Comparison of ENCODE assay signal across 7 mouse cellular contexts in genomic region chr3:89772968-89773709, GRCm38 (mm10). TPM values are rescaled to one million over a fixed set of nuclear protein-coding genes. Genes with fewer than 3 reads are reported as not detected.
DNase-seq lines count a peak whose midpoint lies in the region; ATAC-seq and TF ChIP-seq lines count a peak whose summit lies in the region.

Ube2q1 (plus strand) TSS chr3:89773616.

- peak; percentile 92 for ATAC-seq in intestine, postnatal 0 days
- ATAC-seq in midbrain, embryonic 12.5 days (ENCODE audit: low FRiP score, low read depth) = peak; percentile 94

- peak within 1 kb of the TSS; percentile 89 for H3K4me2 ChIP-seq in intestine, postnatal 0 days (replicated peaks; ENCODE audit: low read depth)
- peak within 1 kb of the TSS; percentile 87 for H3K4me2 ChIP-seq in midbrain, embryonic 12.5 days (replicated peaks)

- H3K9ac ChIP-seq in intestine, postnatal 0 days (ENCODE audit: low read depth, low read length) = peak within 1 kb of the TSS; percentile 99
- peak within 1 kb of the TSS; percentile 98 for H3K9ac ChIP-seq in midbrain, embryonic 12.5 days (replicated peaks)

- no peaks in the 10 kb centered on the region for H3K9me3 ChIP-seq in intestine, postnatal 0 days (ENCODE audit: control insufficient read depth)
- no peaks in the 10 kb centered on the region for H3K9me3 ChIP-seq in midbrain, embryonic 12.5 days

- H3K4me3 ChIP-seq in intestine, postnatal 0 days (ENCODE audit: low read depth, low read length) = peak within 1 kb of the TSS; percentile 97
- peak within 1 kb of the TSS; percentile 80 for H3K4me3 ChIP-seq in midbrain, embryonic 12.5 days
- peak within 1 kb of the TSS; percentile 82 for H3K4me3 ChIP-seq in small intestine, adult 2 months (ENCODE audit: low read depth, low read length)

- peaks cover 20% of the 10 kb centered on the region for H3K36me3 ChIP-seq in intestine, postnatal 0 days (ENCODE audit: control insufficient read depth, insufficient read depth)
- H3K36me3 ChIP-seq in midbrain, embryonic 12.5 days = peaks cover 29% of the 10 kb centered on the region
- peaks cover 25% of the 10 kb centered on the region for H3K36me3 ChIP-seq in small intestine, adult 2 months (ENCODE audit: control insufficient read depth, insufficient read depth, low read length)

- intact Hi-C loops in left cerebral cortex, postnatal 4 days (cut with DNase I) = no loop called here

- TF ChIP-seq POLR2A in small intestine, adult 2 months (IDR thresholded peaks at IDR 0.05; ENCODE audit: low read depth, low read length) = peak; percentile 12; the same call in 1 of the 2 replicates

- no peak for TF ChIP-seq CTCF in intestine, postnatal 0 days (IDR thresholded peaks at IDR 0.05; ENCODE audit: low read depth)
- TF ChIP-seq CTCF in small intestine, adult 2 months (IDR thresholded peaks at IDR 0.05; ENCODE audit: extremely low read depth, insufficient read length, insufficient replicate concordance, low read depth, low read length) = no peak

- DNase-seq in adrenal gland, adult 8-10 months = peak; percentile 98
- DNase-seq in embryo, embryonic 9.5 days (ENCODE audit: extremely low spot score) = peak; percentile 95
- peak; percentile 44 for DNase-seq in gonadal fat pad, adult 2 months (ENCODE audit: low read depth)
- DNase-seq in left cerebral cortex, postnatal 4 days = peak; percentile 99

- WGBS in intestine, postnatal 0 days = under 1% methylated on average over 67 of the region's 90 CpGs
- under 1% methylated on average over 61 of the region's 90 CpGs for WGBS in midbrain, embryonic 12.5 days
- under 1% methylated on average over 79 of the region's 90 CpGs for WGBS in small intestine, adult 2 months

- H3K4me1 ChIP-seq in intestine, postnatal 0 days (replicated peaks; ENCODE audit: control insufficient read depth, insufficient read depth, low read length) = peaks cover 9% of the 10 kb centered on the region; the same call in 1 of the 2 replicates
- peaks cover 30% of the 10 kb centered on the region for H3K4me1 ChIP-seq in midbrain, embryonic 12.5 days
- peaks cover 15% of the 10 kb centered on the region for H3K4me1 ChIP-seq in small intestine, adult 2 months (ENCODE audit: control insufficient read depth, insufficient read depth, insufficient read length, low read length)

- H3K27ac ChIP-seq in intestine, postnatal 0 days (ENCODE audit: low read depth, low read length) = peak within 1 kb of the TSS; percentile 99
- H3K27ac ChIP-seq in midbrain, embryonic 12.5 days (replicated peaks) = peak within 1 kb of the TSS; percentile 96
- H3K27ac ChIP-seq in small intestine, adult 2 months (ENCODE audit: insufficient read depth, low read depth, low read length) = peak within 1 kb of the TSS; percentile 82

- H3K27me3 ChIP-seq in intestine, postnatal 0 days (replicated peaks; ENCODE audit: control insufficient read depth, insufficient read depth, low read length) = no peaks in the 10 kb centered on the region
- H3K27me3 ChIP-seq in midbrain, embryonic 12.5 days = no peaks in the 10 kb centered on the region
- H3K27me3 ChIP-seq in small intestine, adult 2 months (ENCODE audit: control insufficient read depth, insufficient read depth, low read length) = no peaks in the 10 kb centered on the region

RNA-seq across cellular contexts. Expression of gene Ube2q1, which starts in this region (rescaled TPM):
- total RNA-seq in adrenal gland, adult 8-10 months (2022) = 10 to 100 TPM; 65.6 to 74.6 (median 72.5) TPM
- 23.4 TPM in 2 replicates for polyA plus RNA-seq in gonadal fat pad, adult 2 months (2012; rRNA removed)
- 22.1 and 23.7 TPM in 2 replicates for polyA plus RNA-seq in intestine, postnatal 0 days (2015; fragmentation: Nextera tagmentation; extraction: Ambion mirVana)
- 10 to 100 TPM; 74.5 to 79.3 TPM for total RNA-seq in left cerebral cortex, postnatal 4 days (2021)
- 18.5 and 21.6 TPM in 2 replicates for polyA plus RNA-seq in midbrain, embryonic 12.5 days (2016; fragmentation: Nextera tagmentation; extraction: Ambion mirVana)
- polyA plus RNA-seq in small intestine, adult 2 months (2012; rRNA removed) = 11.7 and 26.2 TPM in 2 replicates

Comparison
In these comparisons a context has a peak if more than half of its experiments do, and no peak if none do; other contexts are left out.
1. Peak in every context shown above with its lines: DNase-seq, ATAC-seq, H3K4me3 ChIP-seq and H3K27ac ChIP-seq.
2. DNase-seq: peak in every context shown above with its lines; median percentile 99 in left cerebral cortex, postnatal 4 days; 98 in adrenal gland, adult 8-10 months; 95 in embryo, embryonic 9.5 days; 44 in gonadal fat pad, adult 2 months.